Mouse (Mus musculus) neural tube, embryonic 13.5 days (tissue): ENCODE measurements at regions not wholly inside any gene's neighbourhood (a gene's known extent, or its start where the extent isn't known, plus 50 kb on each side); places are given as distances from the start of the nearest gene placed in this dataset.

Experiments used
- ATAC-seq: fragments of 200-750 bp; cut with Nextera tagmentation; 2 replicates; pipeline ENCODE4 v1.8.0; 2017; ENCODE audit warnings: low read depth, mild to moderate bottlenecking, moderate TSS enrichment, moderate library complexity
- H3K27ac ChIP-seq: fragments of 300-500 bp; sonication (generic); replicated peaks from 2 replicates; pipeline ENCODE4 v1.5.1; 2015; ENCODE audit warnings: moderate library complexity, mild to moderate bottlenecking, inconsistent platforms
- H3K27me3 ChIP-seq: fragments of 300-500 bp; sonication (generic); 2 replicates; pipeline ENCODE4 v1.6.1; 2015; ENCODE audit warnings: mild to moderate bottlenecking, inconsistent platforms
- H3K36me3 ChIP-seq: fragments of 300-500 bp; sonication (generic); 2 replicates; pipeline ENCODE4 v1.6.1; 2015; ENCODE audit warnings: mild to moderate bottlenecking, inconsistent platforms
- H3K4me1 ChIP-seq: fragments of 300-500 bp; sonication (generic); replicated peaks from 2 replicates; pipeline ENCODE4 v1.6.1; 2015; ENCODE audit warnings: inconsistent platforms
- H3K4me2 ChIP-seq: fragments of 300-500 bp; sonication (generic); 2 replicates; pipeline ENCODE4 v1.6.1; 2015; ENCODE audit warnings: inconsistent platforms, mild to moderate bottlenecking, moderate library complexity
- H3K4me3 ChIP-seq: fragments of 300-500 bp; sonication (generic); 2 replicates; pipeline ENCODE4 v1.5.1; 2015; ENCODE audit warnings: mild to moderate bottlenecking, inconsistent platforms
- H3K9ac ChIP-seq: fragments of 300-500 bp; sonication (generic); 2 replicates; pipeline ENCODE4 v1.6.1; 2015; ENCODE audit warnings: moderate library complexity, mild to moderate bottlenecking, inconsistent platforms
- H3K9me3 ChIP-seq: fragments of 300-500 bp; sonication (generic); 2 replicates; pipeline ENCODE4 v1.6.1; 2016; ENCODE audit warnings: inconsistent platforms
- WGBS: fragments of 180-500 bp; shearing (Covaris S2); methylation state at CpG from one replicate; pipeline ENCODE4 v1.1.7; 2015; 5-methylcytosine and 5-hydroxymethylcytosine counted together

DNA sequence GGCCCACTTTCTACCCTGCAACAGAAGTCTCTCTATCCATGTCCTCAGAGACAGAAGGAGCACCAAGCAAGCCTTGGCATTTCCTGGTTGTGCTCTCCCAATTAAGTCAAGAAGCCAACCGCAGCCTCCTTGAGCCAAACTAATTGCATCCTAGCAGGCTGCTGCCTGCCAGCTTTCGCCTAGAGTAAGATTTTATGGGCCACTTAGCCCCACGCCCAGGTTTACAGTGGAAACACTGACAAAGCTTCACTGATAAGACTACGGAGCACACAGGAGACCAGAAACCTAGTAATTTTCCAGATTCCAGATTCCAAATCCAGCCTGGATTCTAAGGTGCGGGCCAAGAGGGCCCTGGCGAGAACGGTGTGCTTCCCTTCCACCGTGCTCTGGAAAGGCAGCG lies 249.0 kb upstream of the Usp24 start:
- Histone ChIP-seq H3K4me2 (no peak overlapping the region), H3K27ac (peak overlapping the region; percentile 34; the same call in 1 of the 2 replicates), H3K4me1 (peaks cover 8% of the 10 kb centered on the region), H3K9me3 (no peaks in the 10 kb centered on the region), H3K4me3 (no peak overlapping the region), H3K9ac (no peak overlapping the region), H3K36me3 (no peaks in the 10 kb centered on the region), H3K27me3 (no peaks in the 10 kb centered on the region)
- no peak for ATAC-seq
- WGBS: 55% methylated on average over 9 of the region's 9 CpGs

DNA sequence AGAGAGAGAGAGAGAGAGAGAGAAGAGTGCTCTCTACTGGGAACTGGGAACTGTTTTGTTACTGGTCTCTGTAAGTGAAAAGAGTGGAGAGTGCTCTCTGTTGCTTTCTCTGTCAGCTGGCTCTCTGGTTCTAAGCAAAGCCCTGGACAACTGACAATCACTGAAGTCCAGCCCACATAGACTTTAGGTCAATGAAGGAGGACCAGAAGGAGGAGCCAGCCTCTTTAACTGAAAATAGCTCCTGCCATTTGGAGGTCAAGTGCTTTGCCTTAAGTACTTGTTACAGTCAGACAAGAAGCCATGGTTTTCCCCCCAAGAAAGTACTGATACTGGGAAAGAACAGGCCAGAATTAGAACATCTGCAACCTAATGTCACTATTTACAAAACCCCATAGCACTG lies 232.5 kb upstream of the Usp24 start:
- no peak overlapping the region for H3K27ac ChIP-seq
- no peaks in the 10 kb centered on the region for H3K9me3 ChIP-seq
- no peak overlapping the region for H3K4me3 ChIP-seq
- H3K36me3 ChIP-seq: no peaks in the 10 kb centered on the region
- H3K4me1 ChIP-seq: no peaks in the 10 kb centered on the region
- no peak overlapping the region for H3K4me2 ChIP-seq
- ATAC-seq: no peak
- H3K27me3 ChIP-seq: no peaks in the 10 kb centered on the region
- no peak overlapping the region for H3K9ac ChIP-seq

DNA sequence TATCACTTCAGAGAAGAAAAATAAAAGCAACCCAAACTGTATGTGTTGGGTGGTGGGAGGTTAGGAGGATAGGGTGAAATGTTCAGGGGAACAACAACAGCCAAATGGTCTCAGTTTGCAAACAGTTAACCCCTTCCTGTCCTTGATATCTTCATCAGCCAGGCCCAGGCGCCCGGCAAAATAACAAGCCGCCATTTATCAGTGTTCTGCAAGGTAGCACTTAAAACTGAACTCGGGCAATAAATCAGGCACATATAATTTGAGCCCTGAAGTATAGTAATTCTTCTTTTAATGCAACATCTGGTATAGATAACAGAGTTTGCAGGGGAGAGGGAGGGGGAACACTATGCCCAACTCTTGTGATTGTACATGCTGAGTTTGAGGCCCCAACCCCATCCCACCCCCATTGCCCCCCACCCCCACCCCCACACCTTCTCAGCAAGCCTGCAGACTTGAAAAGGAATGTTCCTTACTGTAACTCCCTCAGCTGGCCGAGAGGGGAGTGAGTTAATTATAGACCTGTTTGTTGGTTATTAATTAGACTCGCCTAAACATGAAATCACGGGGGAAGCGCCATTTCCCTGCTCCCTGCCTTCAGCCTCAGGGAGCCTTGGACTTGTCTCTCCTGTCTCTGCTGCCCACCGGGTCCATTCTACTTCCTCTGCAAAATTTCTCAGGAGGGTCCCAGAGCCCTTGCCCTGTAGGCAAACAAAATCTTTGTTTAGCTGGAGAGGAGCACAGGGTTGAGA lies 223.9 kb upstream of the Usp24 start:
- no peak for ATAC-seq
- 57% methylated on average over 9 of the region's 9 CpGs for WGBS

DNA sequence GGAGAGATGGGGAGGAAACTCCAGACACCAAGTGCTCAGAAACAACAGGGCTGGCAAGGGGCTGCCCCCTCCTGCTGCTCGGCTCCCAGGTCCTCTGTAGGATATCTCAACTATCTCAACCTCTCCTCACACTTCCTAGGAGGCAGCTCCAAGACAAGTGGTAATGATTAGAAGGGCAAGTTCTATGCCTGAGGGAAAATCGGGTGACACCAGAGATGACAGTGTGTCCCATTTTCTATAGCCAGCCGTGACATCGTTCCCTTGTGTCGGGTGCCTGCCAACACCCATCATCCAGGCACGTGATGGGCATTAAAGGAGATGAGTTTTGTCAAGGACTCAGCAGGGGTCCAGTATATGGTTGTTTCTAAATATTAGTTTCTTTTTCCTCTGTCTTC lies 223.3 kb upstream of the Usp24 start:
- H3K4me2 ChIP-seq: no peak overlapping the region
- WGBS: 78% methylated on average over 6 of the region's 6 CpGs
- ATAC-seq: no peak

More for the DNA sequence above, 223.9 kb upstream of the Usp24 start:
- Histone ChIP-seq H3K9ac (no peak overlapping the region), H3K36me3 (no peaks in the 10 kb centered on the region), H3K4me1 (0 out of 2 replicates have a peak, but pooled peaks cover 9% of the 10 kb centered on the region), H3K27ac (no peak overlapping the region), H3K4me3 (no peak overlapping the region), H3K9me3 (no peaks in the 10 kb centered on the region), H3K4me2 (no peak overlapping the region), H3K27me3 (no peaks in the 10 kb centered on the region)

DNA sequence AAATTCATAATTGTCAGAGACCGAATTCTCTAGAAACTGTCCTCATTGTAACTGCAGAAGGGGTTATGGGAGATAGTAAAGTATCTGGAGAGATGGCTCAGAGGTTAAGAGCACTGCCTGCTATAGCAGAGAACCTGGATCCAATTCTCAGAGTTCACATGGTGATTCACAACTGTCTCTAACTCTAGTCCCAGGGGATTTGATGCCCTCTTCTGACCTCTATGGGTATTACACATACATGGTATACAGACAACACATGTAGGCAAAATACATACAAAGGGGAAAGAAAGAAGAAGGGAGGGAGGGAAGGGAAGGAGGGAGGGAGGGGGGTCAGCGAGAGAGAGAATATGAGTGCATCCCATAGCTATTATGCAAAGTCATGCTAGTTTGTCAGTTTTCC lies 222.8 kb upstream of the Usp24 start:
- ATAC-seq: no peak
- H3K27me3 ChIP-seq: no peaks in the 10 kb centered on the region
- no peak overlapping the region for H3K4me3 ChIP-seq
- H3K27ac ChIP-seq: no peak overlapping the region
- H3K9me3 ChIP-seq: no peaks in the 10 kb centered on the region
- no peak overlapping the region for H3K4me2 ChIP-seq
- H3K4me1 ChIP-seq: 0 out of 2 replicates have a peak, but pooled peaks cover 9% of the 10 kb centered on the region
- no peak overlapping the region for H3K9ac ChIP-seq
- 86% methylated on average over 2 of the region's 2 CpGs for WGBS
- H3K36me3 ChIP-seq: no peaks in the 10 kb centered on the region

More for the DNA sequence above, 223.3 kb upstream of the Usp24 start:
- no peaks in the 10 kb centered on the region for H3K36me3 ChIP-seq
- H3K4me3 ChIP-seq: no peak overlapping the region
- H3K27me3 ChIP-seq: no peaks in the 10 kb centered on the region
- no peak overlapping the region for H3K9ac ChIP-seq
- H3K27ac ChIP-seq: no peak overlapping the region
- no peaks in the 10 kb centered on the region for H3K9me3 ChIP-seq
- H3K4me1 ChIP-seq: 0 out of 2 replicates have a peak, but pooled peaks cover 9% of the 10 kb centered on the region

DNA sequence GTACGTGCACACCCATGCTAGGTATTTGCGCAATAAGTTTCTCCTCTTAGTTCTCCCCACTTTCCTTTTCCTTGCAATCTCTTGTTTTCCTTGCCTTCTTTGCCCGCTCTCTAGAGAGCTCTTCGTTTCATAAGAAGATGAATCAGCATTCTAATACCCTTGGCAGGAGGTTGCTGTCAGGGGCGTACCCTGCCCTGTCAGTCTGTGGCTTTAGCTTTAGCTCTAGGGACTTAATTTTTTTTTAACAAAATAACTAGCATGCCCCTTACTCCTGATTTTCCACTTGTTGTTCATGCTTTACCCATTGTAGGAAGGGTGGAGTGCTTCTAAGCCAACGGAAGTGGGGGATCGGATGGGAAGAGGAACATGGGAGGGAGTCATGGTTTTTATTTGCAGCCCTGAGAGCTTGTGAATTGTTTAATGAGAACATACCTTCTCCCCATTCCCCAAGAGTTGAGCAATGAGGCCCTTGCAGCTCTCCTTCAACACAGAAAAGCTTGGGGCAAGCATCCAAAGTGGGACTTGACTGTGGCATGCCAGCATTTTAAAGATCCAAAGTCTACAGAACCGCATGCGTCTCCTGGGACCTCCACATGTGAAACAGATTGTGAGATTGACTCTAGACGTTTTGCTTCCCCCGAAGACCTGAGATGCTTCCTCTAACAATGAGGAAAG lies 221.0 kb upstream of the Usp24 start:
- H3K27me3 ChIP-seq: no peaks in the 10 kb centered on the region
- H3K27ac ChIP-seq: no peak overlapping the region
- ATAC-seq: no peak
- H3K36me3 ChIP-seq: no peaks in the 10 kb centered on the region
- H3K4me3 ChIP-seq: no peak overlapping the region
- H3K9me3 ChIP-seq: no peaks in the 10 kb centered on the region
- H3K9ac ChIP-seq: no peak overlapping the region
- WGBS: 86% methylated on average over 11 of the region's 11 CpGs
- H3K4me2 ChIP-seq: no peak overlapping the region
- H3K4me1 ChIP-seq: peaks cover 11% of the 10 kb centered on the region; the same call in 1 of the 2 replicates

DNA sequence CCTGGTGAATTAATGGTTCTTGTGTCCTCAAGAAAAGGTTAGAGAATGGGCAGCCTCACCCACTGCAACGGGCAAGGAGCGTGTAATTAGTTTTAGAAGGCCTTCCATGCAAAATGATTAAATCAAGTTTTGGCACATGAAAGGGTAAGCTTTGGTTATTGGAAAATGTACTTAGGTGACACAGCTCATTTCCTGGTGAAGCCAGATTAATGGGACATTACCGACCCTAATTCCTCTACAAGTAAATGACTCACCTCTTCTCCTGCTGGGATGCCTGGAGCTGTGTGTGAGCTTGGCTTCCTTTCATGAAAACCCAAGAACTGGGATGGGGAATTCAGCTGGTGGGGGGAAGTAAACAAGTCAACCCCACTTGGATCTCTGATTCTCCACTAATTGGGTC lies 219.9 kb upstream of the Usp24 start:
- ATAC-seq: no peak
- WGBS: 51% methylated on average over 3 of the region's 3 CpGs
- Histone ChIP-seq H3K9ac (no peak overlapping the region), H3K9me3 (no peaks in the 10 kb centered on the region), H3K27me3 (no peaks in the 10 kb centered on the region), H3K4me3 (no peak overlapping the region), H3K36me3 (no peaks in the 10 kb centered on the region), H3K4me2 (no peak overlapping the region), H3K27ac (no peak overlapping the region), H3K4me1 (peaks cover 22% of the 10 kb centered on the region)

DNA sequence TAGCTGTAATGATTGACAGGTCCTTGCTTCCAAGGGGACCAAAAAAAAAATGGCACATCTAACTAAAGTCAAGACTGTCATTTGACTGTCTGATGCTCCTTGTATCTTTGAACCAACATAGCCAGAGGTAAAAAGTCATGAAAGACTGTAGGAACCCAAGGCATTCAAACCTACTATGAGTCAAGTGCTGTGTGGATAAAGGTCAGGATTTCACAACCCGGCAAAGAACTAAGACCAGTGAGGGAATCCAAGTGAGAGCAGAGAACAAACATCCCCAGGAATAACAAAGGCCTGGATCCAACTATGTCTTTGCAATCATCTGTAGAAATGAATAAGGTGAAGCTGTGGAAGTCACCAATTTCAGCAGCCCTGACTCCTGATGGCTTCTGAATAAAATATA lies 218.2 kb upstream of the Usp24 start:
- H3K36me3 ChIP-seq: no peaks in the 10 kb centered on the region
- 93% methylated on average over 1 of the region's 1 CpGs for WGBS

DNA sequence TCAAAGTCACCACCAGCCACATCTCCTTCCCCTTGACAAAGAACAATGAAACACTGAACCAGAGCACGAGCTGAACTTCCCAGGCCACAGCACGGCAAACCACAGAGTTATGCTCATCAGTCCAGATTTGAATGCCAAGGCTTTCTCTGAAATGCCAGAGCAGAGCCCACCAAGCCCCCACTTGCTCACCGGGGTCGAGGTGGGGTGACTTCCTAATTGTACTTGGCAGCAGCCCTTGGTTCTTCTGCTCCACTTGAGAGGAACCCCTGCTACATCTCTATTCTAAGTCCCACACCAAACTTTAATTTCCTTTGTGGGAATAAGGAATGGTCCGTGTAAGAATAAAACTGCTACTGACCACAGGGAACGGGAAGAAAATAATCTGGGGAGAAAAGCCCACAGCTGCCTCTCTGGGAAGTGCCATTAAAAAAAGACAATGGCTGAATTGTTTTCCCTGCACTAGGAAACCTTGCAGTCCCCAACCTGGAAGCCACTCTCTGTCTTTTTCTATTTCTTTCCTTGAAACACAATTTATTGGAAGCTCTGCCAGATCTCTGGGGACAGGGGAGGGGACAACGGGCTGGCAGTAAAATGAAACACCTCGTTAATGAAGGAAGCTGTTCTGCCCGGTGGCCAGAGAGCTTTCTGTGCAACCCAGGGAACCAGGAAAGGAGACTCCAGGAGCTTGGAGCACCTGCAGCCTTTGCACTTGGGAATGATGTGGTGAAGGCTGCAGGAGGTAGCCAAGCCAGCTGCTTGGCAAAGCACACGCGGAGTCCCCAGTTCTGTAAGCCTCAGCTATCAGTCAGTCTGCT lies 215.6 kb upstream of the Usp24 start:
- no peak for ATAC-seq
- Histone ChIP-seq H3K36me3 (no peaks in the 10 kb centered on the region), H3K9ac (no peak overlapping the region), H3K4me3 (no peak overlapping the region), H3K4me1 (peaks cover 49% of the 10 kb centered on the region), H3K9me3 (no peaks in the 10 kb centered on the region), H3K27me3 (no peaks in the 10 kb centered on the region), H3K27ac (0 out of 2 replicates have a peak overlapping the region, but pooled peaks have one; percentile 14), H3K4me2 (no peak overlapping the region)
- 27% methylated on average over 11 of the region's 11 CpGs for WGBS

More for the DNA sequence above, 218.2 kb upstream of the Usp24 start:
- Histone ChIP-seq H3K4me1 (peaks cover 30% of the 10 kb centered on the region), H3K27me3 (no peaks in the 10 kb centered on the region), H3K27ac (no peak overlapping the region), H3K4me2 (no peak overlapping the region), H3K9ac (no peak overlapping the region), H3K9me3 (no peaks in the 10 kb centered on the region), H3K4me3 (no peak overlapping the region)
- no peak for ATAC-seq

DNA sequence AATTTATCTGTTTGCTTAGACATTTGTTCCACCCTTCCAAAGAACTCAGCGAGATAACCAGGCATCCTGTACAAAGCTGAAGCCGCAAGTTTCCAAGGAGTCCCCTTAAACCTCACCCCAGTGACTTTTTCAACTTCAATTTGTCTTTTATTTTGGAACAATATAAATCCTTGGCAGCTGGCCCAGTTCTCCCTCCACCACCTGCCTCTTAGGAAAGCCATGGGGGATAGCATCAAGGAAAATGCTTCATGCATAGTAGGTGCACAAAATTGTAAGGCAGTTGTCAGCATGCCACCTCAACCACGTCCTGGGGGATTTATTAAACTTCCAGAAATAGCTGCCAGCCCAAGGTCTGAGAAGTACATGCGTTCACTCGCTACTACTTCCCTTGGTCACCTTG lies 214.1 kb upstream of the Usp24 start:
- Histone ChIP-seq H3K27ac (peak overlapping the region; percentile 72), H3K9ac (no peak overlapping the region), H3K36me3 (no peaks in the 10 kb centered on the region), H3K4me3 (no peak overlapping the region), H3K27me3 (no peaks in the 10 kb centered on the region), H3K4me2 (no peak overlapping the region), H3K4me1 (peaks cover 49% of the 10 kb centered on the region), H3K9me3 (no peaks in the 10 kb centered on the region)
- no peak for ATAC-seq
- 34% methylated on average over 5 of the region's 5 CpGs for WGBS

DNA sequence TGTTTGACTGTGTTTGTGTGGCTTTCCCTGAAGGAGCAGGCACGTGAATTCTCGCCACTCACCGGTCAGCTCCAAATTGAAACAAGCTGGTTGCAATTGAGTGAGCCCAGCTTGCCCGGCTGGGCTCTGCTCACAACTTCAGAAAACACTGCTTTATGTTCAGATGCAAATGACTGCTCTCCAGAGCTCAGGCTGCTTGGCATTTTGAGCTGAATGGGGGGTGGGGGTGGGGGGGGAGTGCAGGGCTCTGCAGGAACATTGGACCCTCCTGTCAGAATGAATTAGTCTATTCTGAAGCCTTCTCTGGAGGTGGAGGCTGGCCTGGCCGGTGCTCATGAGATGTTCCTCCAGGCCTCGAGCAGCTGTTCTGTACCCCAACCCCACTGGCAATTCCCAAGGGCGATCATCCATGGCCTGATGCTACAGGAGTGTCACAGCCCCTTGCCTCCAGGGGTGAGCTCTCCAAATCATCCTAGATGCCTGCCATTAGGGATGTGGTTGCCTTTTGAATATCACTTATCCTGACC lies 213.5 kb upstream of the Usp24 start:
- Histone ChIP-seq H3K4me3 (no peak overlapping the region), H3K4me1 (peaks cover 49% of the 10 kb centered on the region), H3K27me3 (no peaks in the 10 kb centered on the region), H3K4me2 (no peak overlapping the region), H3K9me3 (no peaks in the 10 kb centered on the region), H3K9ac (no peak overlapping the region), H3K36me3 (no peaks in the 10 kb centered on the region), H3K27ac (peak overlapping the region; percentile 72)
- 0 out of 2 replicates have a peak, but pooled peaks have one; percentile 13 for ATAC-seq
- WGBS: 20% methylated on average over 7 of the region's 7 CpGs
